In the genomic region with DNA sequence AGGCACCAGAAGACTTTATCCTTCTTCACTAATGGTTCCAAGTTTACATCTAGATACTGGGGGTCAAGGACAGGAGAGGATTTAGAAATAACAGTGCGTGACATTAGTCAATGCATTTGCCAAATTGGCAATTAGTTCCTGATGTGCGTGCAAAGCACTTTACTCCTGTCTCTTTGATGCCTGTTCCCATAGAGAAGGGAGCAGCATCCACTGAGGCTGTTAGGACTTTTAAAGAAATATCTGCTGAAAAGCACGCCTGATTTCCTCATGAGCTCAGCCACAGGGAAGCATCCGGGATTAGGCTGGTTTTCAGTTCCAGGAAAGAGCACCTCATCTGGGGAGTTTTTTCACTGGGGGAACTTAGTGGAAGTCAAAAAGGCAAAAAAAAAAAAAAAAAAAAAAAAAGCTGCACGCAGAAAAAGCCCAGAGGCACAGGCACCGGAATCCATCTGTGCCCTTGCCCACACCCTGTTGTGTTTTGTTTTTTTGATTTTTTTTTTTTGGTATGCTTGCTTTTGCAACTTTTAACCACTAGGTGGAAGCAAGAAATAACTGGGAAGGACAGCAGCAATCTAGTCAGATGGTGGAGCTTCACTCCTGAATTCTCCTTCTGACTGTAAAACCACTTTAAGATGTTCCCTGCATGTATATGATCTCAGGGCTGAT, we compare ENCODE assay signal across 8 mouse cellular contexts. TPM values are rescaled to one million over a fixed set of nuclear protein-coding genes. Genes with fewer than 3 reads are reported as not detected.
DNase-seq lines count a peak whose midpoint lies in the region; ATAC-seq and TF ChIP-seq lines count a peak whose summit lies in the region.

No protein-coding gene starts in this region.

- in situ Hi-C loops in CH12.LX (cut with MboI; ENCODE audit: low pct_ligation_motif_present, low pct_unique_long_range_greater_than_20kb, low sequenced_read_pairs): loop anchor here (25.0 kb wide), 1 partner anchor 296 kb away; no protein-coding TSS in a partner anchor

- H3K36me3 ChIP-seq in CH12.LX (replicated peaks in 1 of 2; ENCODE audit: control insufficient read depth in 1 of 2, insufficient read depth in 1 of 2, low read length in 1 of 2): no peaks in the 10 kb centered on the region
- no peaks in the 10 kb centered on the region for H3K36me3 ChIP-seq in heart, postnatal 0 days (replicated peaks; ENCODE audit: control insufficient read depth, insufficient read depth, low read length)
- no peaks in the 10 kb centered on the region for H3K36me3 ChIP-seq in liver, embryonic 14.5 days (replicated peaks; ENCODE audit: control insufficient read depth, insufficient read depth, low read depth)

- no peak overlapping the region for H3K27ac ChIP-seq in CH12.LX (ENCODE audit: insufficient read depth, low read depth)
- no peak overlapping the region for H3K27ac ChIP-seq in heart, postnatal 0 days (ENCODE audit: low read depth)
- no peak overlapping the region for H3K27ac ChIP-seq in liver, embryonic 14.5 days

- DNase-seq in cerebellum, adult 11 months: peak; percentile 44
- no peak for DNase-seq in cerebellum, postnatal 4 days (ENCODE audit: low spot score in 2 of 2)
- peak; percentile 60 for DNase-seq in CH12.LX (ENCODE audit: extremely low read depth)
- DNase-seq in heart, postnatal 0 days (ENCODE audit: low spot score): peak; percentile 50
- DNase-seq in liver, embryonic 14.5 days (ENCODE audit: low read depth in 3 of 3, low spot score in 3 of 3): peak; percentile 18 to 41 (median 33)
- DNase-seq in retina, adult 2 months (ENCODE audit: low read depth, low spot score): peak; percentile 48
- DNase-seq in T-cell, adult 2 months (ENCODE audit: low spot score): no peak

- dilution Hi-C loops in CH12.LX (cut with MboI; ENCODE audit: extremely low pct_ligation_motif_present, extremely low pct_unique_long_range_greater_than_20kb, low sequenced_read_pairs): no loop called here

- TF ChIP-seq EP300 in CH12.LX (IDR thresholded peaks at IDR 0.05; ENCODE audit: low read length): no peak
- no peak for TF ChIP-seq EP300 in heart, postnatal 0 days (IDR thresholded peaks at IDR 0.05; ENCODE audit: low read depth)
- no peak for TF ChIP-seq EP300 in liver, embryonic 14.5 days (IDR thresholded peaks at IDR 0.05; ENCODE audit: low read depth)

- no peaks in the 10 kb centered on the region for H3K27me3 ChIP-seq in CH12.LX (replicated peaks)
- H3K27me3 ChIP-seq in heart, postnatal 0 days (ENCODE audit: control insufficient read depth, insufficient read depth, low read length): 0 out of 2 replicates have a peak, but pooled peaks cover 6% of the 10 kb centered on the region
- H3K27me3 ChIP-seq in liver, embryonic 14.5 days (ENCODE audit: control insufficient read depth, insufficient read depth, low read length): no peaks in the 10 kb centered on the region

- H3K4me2 ChIP-seq in CH12.LX (ENCODE audit: insufficient read depth, low read depth, poor library complexity, severe bottlenecking): peak overlapping the region; percentile 42; the same call in 1 of the 2 replicates
- H3K4me2 ChIP-seq in heart, postnatal 0 days (ENCODE audit: low read depth, low read length): peak overlapping the region; percentile 21; the same call in 1 of the 2 replicates
- peak overlapping the region; percentile 34 for H3K4me2 ChIP-seq in liver, embryonic 14.5 days (ENCODE audit: low read depth)

- no peak for TF ChIP-seq POLR2A in CH12.LX (IDR thresholded peaks at IDR 0.05; ENCODE audit: low read depth, low read length)

- H3K9me3 ChIP-seq in CH12.LX (replicated peaks; ENCODE audit: low read length): no peaks in the 10 kb centered on the region
- H3K9me3 ChIP-seq in heart, postnatal 0 days (replicated peaks; ENCODE audit: control insufficient read depth, low read length): no peaks in the 10 kb centered on the region
- no peaks in the 10 kb centered on the region for H3K9me3 ChIP-seq in liver, embryonic 14.5 days (ENCODE audit: control insufficient read depth, low read length)

- TF ChIP-seq RAD21 in CH12.LX (IDR thresholded peaks at IDR 0.05; ENCODE audit: low read depth, low read length): peak; percentile 93

- WGBS in heart, postnatal 0 days: 16% methylated on average over 6 of the region's 6 CpGs
- WGBS in liver, embryonic 14.5 days (ENCODE audit: insufficient replicate concordance): 16% methylated on average over 6 of the region's 6 CpGs

- no peak overlapping the region for H3K4me3 ChIP-seq in CH12.LX (replicated peaks in 1 of 3; ENCODE audit: low read depth in 2 of 3, low read length in 2 of 3, poor library complexity in 1 of 3)
- no peak overlapping the region for H3K4me3 ChIP-seq in heart, postnatal 0 days (ENCODE audit: low read depth, low read length)
- no peak overlapping the region for H3K4me3 ChIP-seq in liver, embryonic 14.5 days (ENCODE audit: insufficient read depth in 1 of 2, low read depth in 2 of 2, low read length in 2 of 2)

- no peak overlapping the region for H3K9ac ChIP-seq in CH12.LX (ENCODE audit: insufficient read depth, low read depth)
- no peak overlapping the region for H3K9ac ChIP-seq in heart, postnatal 0 days (replicated peaks; ENCODE audit: low read depth, low read length)
- H3K9ac ChIP-seq in liver, embryonic 14.5 days (replicated peaks): no peak overlapping the region

- peaks cover 0 to 19% of the 10 kb centered on the region in 2 experiments; a peak in 2 of 4 replicates for H3K4me1 ChIP-seq in CH12.LX (ENCODE audit: control insufficient read depth in 1 of 2, insufficient read depth in 2 of 2)
- H3K4me1 ChIP-seq in heart, postnatal 0 days (ENCODE audit: control insufficient read depth, insufficient read depth): no peaks in the 10 kb centered on the region
- H3K4me1 ChIP-seq in liver, embryonic 14.5 days (replicated peaks; ENCODE audit: control insufficient read depth in 2 of 2, insufficient read depth in 2 of 2, low read length in 1 of 2): peaks cover 0 to 19% of the 10 kb centered on the region in 2 experiments; a peak in 2 of 4 replicates

- peak; percentile 51 to 91 for TF ChIP-seq CTCF in CH12.LX (conservative IDR thresholded peaks at IDR 0.05 in 1 of 2, IDR thresholded peaks at IDR 0.05 in 1 of 2; ENCODE audit: low read depth in 2 of 2, low read length in 2 of 2)
- TF ChIP-seq CTCF in heart, postnatal 0 days (IDR thresholded peaks at IDR 0.05; ENCODE audit: low read depth): peak; percentile 82
- TF ChIP-seq CTCF in liver, embryonic 14.5 days (IDR thresholded peaks at IDR 0.05; ENCODE audit: low read depth): peak; percentile 56; the same call in 1 of the 2 replicates

- no peaks in the 10 kb centered on the region for H3K79me2 ChIP-seq in CH12.LX (replicated peaks; ENCODE audit: control insufficient read depth, extremely low read depth, insufficient read depth, poor library complexity, severe bottlenecking)

- peak; percentile 78 for ATAC-seq in common myeloid progenitor, adult 5-6 weeks (replicated peaks; ENCODE audit: low read depth, poor library complexity, severe bottlenecking)
- no peak for ATAC-seq in heart, postnatal 0 days (ENCODE audit: insufficient read depth, low read depth)
- no peak for ATAC-seq in liver, embryonic 14.5 days (ENCODE audit: insufficient read depth)

TF ChIP-seq in CH12.LX, 34 proteins besides CTCF, POLR2A, EP300 and RAD21:
- TF ChIP-seq ZC3H11A (IDR thresholded peaks at IDR 0.05; ENCODE audit: low read depth, low read length) (peak; percentile 70), USF2 (conservative IDR thresholded peaks at IDR 0.05; ENCODE audit: low read depth, low read length) (no peak), SMC3 (IDR thresholded peaks at IDR 0.05; ENCODE audit: low read depth, low read length) (peak; percentile 92), POLR2AphosphoS2 (IDR thresholded peaks at IDR 0.05; ENCODE audit: low read depth, low read length) (no peak), IRF4 (IDR thresholded peaks at IDR 0.05; ENCODE audit: low read depth, low read length) (peak; percentile 55; the same call in 1 of the 2 replicates), MEF2A (IDR thresholded peaks at IDR 0.05; ENCODE audit: borderline replicate concordance, low read depth, low read length) (0 out of 2 replicates have a peak, but pooled peaks have one; percentile 19), ZNF384 (IDR thresholded peaks at IDR 0.05; ENCODE audit: low read depth, low read length) (peak; percentile 97), NRF1 (IDR thresholded peaks at IDR 0.05; ENCODE audit: low read depth, low read length) (no peak), MAX (IDR thresholded peaks at IDR 0.05; ENCODE audit: low read length) (no peak), RCOR1 (conservative IDR thresholded peaks at IDR 0.05; ENCODE audit: low read depth, low read length) (no peak)

RNA-seq across cellular contexts. Expression of a gene that starts 59.8 kb away (rescaled TPM):
- total RNA-seq in CH12.LX (2012; rRNA removed) (0.13 TPM in 1 of 2 replicates, not detected in the other), CH12.LX (2014; rRNA removed) (not detected in 2 replicates)
- not detected in 2 replicates for polyA plus RNA-seq in CH12.LX (2012; ENCODE audit: insufficient read length, low read depth)
- not detected in 2 replicates for total RNA-seq in common myeloid progenitor, adult 5-6 weeks (2017)
- total RNA-seq in heart, postnatal 0 days (2014; rRNA removed; ENCODE audit: low replicate concordance): 1.0 TPM in 1 of 2 replicates, not detected in the other
- polyA plus RNA-seq in heart, postnatal 0 days (2015; fragmentation: Nextera tagmentation; extraction: Ambion mirVana): 0.14 TPM in 1 of 2 replicates, not detected in the other
- not detected in 2 replicates for polyA plus RNA-seq in liver, embryonic 14.5 days (2012; rRNA removed)
- 0.27 TPM in 1 of 2 replicates, not detected in the other for polyA plus RNA-seq in liver, embryonic 14.5 days (2014; fragmentation: Nextera tagmentation; extraction: Ambion mirVana)

Comparison
In these comparisons a context has a peak if more than half of its experiments do, and no peak if none do; other contexts are left out.
1. DNase-seq: peak in cerebellum, adult 11 months (single experiment), CH12.LX (single experiment), heart, postnatal 0 days (single experiment), liver, embryonic 14.5 days (3 of 3) and retina, adult 2 months (single experiment); none in cerebellum, postnatal 4 days (0 of 2) and T-cell, adult 2 months (single experiment).
2. Peak in every context shown above with its lines, with median percentiles within 50 percentile points of each other: H3K4me2 ChIP-seq and CTCF ChIP-seq.